Mouse (Mus musculus) c-Kit-positive CD71-negative TER-119-negative erythroid progenitor cells, embryonic 14.5 days (primary cell): ENCODE results near the gene Cep41.

ENCODE experiments used
- DNase-seq: peaks from one replicate; pipeline ENCODE4 v3.0.0-alpha.2; 2013; ENCODE audit warnings: low read depth

The Cep41 gene

GRCm38 (mm10) chr6:30693350-30693991 is at the start of gene Cep41:
TSS of gene Cep41 (minus strand) at chr6:30693749.
- peak; percentile 87 for DNase-seq

DNA sequence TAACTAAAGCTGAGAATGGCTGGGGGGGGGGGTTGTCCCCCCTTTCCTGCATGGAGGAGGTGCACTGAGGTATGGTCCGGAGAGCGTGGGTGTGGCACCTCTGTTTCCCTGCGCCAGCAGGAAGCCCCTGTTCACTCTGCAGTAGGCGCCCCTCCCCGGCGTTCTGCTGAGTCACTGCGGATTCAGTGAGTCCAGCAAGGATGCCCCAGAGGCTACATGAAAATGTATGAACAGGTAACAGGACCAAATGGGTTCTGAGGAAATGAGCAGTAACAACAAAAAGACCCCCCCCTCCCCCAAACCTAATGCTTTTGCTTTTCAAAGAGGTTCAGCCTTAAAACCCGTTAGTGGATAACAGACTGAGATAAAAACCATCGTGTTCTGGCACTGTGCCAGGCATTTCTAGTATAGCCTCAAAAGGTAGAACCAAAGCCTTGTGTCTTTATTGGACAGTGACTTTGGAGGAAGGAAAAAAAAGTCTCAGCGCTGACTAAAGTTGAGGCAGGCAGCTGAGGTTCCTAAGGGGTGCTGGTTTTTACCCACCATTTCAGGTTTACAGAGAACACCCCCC is 45.7 kb upstream of the Cep41 start:
- DNase-seq, result no peak

- DNase-seq, result no peak
Measured at GRCm38 (mm10) chr6:30738464-30739006, 45.0 kb upstream of the Cep41 start.

DNA sequence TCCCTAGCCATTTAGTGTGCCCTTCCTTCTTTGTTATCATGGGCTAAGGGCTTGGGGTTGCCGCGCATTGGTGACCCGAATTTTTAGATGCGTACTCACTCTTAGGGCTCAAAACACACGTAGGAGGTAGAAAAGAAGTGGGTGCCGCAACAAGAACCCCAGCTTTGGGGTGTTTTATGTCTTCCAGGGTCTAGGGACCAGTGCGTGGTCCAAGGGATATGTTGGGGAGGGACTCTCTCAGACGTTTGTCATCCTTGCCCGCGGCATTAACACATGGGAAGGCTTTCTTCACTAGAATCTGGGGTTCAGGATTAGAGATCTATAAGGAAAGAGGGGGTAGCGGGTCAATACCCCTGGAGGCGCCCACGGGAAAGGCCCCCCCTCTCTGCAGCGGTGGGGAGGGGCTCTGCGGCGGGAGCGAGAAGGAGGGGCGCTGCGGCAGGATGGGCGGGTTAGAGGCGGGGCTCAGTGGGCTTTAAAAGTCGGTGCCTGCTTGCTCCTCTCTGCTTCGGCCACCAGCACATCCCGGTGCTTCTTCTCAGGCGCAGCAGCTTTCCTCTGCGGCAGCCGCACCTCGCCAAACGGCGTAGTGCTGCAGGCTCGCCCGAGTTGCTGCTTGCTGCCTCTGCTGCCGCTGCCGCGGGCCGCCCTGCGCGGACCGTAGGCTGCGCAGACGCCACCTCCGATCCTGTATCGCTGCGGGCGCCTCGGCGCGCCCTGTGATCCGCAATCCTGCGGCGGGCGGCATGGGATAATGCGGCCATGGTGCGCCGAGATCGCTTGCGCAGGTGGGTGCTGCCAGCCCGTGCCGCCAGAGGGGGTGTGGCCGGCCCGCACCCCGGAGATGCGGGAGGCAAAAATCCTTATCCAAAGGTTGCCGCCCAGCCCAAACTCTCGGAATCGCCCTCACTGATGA is 44.3 kb upstream of the Cep41 start:
- DNase-seq, result no peak

DNA sequence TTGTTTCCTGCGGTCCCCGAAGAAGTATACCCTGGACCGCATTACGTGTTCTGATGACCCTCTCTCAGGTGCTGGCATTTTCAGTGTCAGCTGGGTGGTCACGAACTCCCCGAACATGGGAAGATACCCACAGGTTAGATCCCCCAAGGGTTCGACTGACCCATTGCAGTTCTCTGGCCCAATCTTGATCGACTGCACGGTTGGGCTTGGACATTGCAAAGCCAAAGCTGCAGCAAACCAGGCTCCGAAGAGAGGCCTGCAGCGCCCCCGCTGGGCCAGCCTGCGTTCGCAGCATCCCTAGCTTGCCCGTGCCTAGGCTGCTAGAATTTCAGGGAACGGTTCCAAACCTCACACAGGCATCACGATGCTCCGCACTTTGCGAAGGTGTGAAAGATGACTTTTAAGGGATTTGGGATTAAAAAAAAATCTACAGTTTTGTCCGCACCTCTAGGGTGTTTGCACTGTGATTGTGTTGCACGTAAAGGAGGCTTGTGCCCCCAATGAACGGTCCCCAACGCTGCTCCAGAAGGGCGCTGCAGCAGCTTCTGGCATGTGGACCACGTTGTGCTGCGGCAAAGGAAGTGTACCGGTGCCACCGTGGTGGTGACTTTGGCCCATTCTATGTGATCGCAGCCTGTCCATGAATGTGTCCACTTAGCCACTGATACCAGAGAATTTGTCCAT is 43.5 kb upstream of the Cep41 start:
- no peak for DNase-seq

DNA sequence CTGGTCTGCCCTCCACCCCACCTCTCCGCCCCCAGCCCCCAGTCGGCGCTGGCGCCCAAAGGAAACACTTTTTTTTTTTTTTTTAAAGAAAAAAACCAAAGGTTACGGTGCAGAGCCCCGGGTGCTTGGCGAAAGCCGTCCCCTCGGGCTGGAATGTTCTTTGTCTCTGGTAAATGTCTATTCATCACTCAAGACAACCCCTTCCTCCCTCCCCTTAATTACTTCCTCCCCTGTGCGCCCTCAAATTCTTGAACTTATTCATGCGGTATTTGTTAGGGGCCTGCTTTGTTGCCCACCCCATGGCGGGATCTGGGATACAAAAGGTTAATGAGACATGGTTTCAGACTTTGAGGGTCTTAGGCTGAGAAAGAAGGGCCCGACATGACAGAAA is 42.8 kb upstream of the Cep41 start:
- DNase-seq, result no peak

GRCm38 (mm10) chr6:30735728-30736371 is 42.3 kb upstream of the Cep41 start:
- no peak for DNase-seq

GRCm38 (mm10) chr6:30734988-30735727 is 41.6 kb upstream of the Cep41 start:
- no peak for DNase-seq

- no peak for DNase-seq
Measured at GRCm38 (mm10) chr6:30734465-30734864, 40.9 kb upstream of the Cep41 start.

DNA sequence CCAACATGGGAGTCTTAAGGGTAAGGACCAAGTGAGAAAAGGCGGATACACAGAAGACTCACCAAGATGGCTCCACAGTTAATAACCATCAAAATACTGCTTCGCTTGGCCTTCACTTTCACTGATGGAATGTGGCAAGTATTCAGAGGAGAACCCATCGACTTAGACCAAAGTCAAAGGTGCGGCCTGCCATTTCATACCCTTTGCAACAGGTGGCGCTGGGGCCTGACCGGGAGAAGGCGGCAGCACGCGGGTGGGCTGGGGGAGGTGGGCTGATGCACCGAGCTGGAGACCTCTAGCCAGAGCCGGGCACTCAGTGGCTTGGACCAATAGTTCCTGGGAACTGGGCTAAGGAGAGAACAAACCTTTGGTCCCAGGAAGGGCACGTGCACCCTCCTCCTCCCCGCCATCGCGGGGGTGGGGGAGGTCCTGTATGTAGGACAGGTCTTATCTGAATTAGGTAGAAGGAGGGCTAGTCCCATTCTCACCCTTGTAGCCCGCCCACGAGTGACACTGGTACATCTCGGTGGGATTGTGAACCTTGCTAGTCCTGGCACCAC is 39.1 kb upstream of the Cep41 start:
- DNase-seq, result no peak

GRCm38 (mm10) chr6:30730301-30730971 is 36.9 kb upstream of the Cep41 start:
- DNase-seq, result no peak

- no peak for DNase-seq
Measured at GRCm38 (mm10) chr6:30723331-30723730, 29.8 kb upstream of the Cep41 start, which contains the start of gene Mest. TSS of gene Mest (plus strand) at chr6:30723547.

DNA sequence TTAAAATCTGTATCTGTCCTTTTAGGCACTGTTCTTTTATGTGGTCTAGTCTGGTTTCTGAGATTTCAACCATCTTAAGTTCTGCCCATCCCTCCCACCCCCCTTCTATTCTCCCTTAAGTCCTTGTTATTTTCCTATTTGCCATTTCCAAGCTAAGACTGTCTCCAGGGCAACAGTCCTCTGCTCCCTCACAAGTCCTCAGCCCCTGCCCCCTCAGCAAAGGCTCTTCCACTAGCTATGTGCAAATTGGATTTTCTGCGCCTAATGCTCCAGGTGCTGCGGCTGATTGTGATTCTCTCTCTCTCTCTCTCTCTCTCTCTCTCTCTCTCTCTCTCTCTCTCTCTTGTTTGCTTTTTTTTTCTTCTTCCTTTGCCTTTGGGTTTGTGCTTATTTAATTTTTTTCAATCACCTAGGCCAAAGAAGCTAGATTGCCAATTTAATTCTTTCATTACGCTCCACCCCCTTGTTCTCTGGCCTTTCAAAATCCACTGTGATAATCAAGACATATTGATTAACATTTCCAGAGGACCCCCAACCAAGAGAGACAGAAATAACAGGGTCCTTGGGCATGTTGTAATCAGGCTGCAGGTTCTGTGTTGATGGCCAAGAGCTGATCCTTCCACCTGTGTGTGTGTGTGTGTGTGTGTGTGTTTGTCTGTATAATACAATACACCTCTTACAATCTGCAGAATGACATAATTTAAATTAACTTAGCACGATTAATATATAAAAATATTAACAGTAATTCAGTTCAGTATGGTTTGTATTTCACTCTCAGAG is 29.0 kb upstream of the Cep41 start:
- no peak for DNase-seq

DNA sequence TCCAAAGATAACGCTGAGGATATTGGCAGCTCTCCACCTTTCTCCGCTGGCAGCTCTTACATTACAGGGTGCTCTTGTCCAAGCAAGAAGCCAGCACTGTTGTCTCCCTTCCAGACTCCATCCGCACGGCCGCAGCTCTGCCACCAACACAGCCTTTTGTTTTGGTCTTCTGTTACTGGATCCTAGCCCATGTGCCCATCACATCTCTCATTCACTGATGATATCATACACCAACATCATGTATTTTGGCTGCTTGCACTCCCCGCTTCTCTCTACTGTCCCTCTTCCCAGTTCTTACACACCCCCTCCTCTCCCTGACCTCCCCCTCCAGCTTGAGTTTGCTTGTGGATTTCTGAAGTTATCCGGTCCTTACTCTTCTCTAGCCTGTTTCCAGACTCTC is 23.2 kb upstream of the Cep41 start:
- DNase-seq, result no peak

DNA sequence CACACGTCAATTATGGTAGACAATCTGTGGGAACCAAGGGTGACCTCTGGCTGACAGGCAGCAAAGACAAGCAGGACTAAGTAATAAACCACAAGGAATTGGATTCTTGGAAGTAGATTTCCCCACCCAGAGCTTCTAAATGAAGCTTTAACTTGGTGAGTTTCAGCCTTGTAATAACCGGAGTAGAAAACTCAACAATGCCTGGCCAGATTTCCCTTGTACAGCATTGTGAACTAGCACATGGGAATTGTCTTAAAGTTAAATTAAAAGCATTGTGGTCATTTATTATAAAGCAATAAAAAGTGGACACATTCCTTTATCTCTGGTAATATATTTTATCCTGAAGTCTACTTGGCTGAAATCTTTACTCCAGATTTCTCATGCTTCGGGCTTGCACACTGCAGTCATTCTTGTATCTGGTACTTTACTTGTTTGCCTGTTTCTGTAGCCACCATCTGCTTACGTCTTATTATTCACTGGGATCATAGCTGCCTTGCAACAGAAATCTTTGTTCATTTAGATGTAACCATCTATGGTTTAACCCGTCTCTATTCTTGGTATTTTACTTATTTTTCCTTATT is 21.4 kb upstream of the Cep41 start:
- DNase-seq, result no peak

DNA sequence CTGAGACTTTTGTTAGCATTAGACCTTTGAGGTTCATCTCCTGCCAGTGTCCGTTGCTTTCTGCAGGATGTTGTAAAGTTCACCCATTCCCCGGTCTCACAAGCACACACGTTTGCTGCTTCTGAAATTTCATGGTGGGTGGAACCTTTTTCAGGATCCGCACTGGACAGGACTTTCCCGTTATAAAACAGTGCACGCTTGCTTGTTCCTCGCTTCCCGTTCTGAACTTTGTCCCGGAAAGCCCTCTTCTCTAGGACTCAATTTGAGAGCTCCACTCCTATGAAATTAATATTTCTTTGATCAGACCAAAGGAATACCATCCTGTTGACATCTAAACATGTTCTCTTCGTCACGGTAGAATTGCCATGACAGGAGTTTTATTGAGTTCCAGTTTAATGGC is 20.3 kb upstream of the Cep41 start:
- DNase-seq, result no peak

- DNase-seq, result no peak
Measured at GRCm38 (mm10) chr6:30713455-30713854, 19.9 kb upstream of the Cep41 start.

GRCm38 (mm10) chr6:30712484-30712883 is 18.9 kb upstream of the Cep41 start:
- DNase-seq, result no peak

- DNase-seq, result no peak
Measured at GRCm38 (mm10) chr6:30711365-30711763, 17.8 kb upstream of the Cep41 start.
